Mouse (Mus musculus): Measurements from ENCODE around the gene Myoc.

DNA sequence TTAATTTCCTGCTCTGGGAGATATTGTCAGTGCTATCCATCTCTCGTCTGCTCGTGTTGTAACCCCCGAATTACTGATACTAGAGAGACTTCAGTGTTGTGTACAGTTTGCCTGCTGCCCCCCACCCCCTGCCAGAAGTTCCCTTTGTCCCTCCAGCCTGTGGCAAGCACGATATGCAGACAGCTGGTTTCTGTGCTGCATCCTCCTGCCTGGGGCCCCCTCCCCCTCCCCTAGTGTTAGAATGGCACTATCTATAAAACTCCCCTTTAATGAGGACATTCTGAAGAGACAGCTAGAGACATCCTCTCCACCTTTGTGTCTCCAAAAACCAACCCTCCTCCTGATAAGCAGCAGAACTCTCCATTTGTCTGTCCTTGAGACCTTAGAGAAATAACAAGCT lies 15.1 kb upstream of the Myoc start:
- TF ChIP-seq POLR2A (IDR thresholded peaks at IDR 0.05; ENCODE audit: insufficient read length, low read depth) (no peak), MYOG (IDR thresholded peaks at IDR 0.05; ENCODE audit: control insufficient read depth in 1 of 3, insufficient read depth in 1 of 3, insufficient read length in 2 of 3, low read depth in 2 of 3) (no peak), MYOD1 (IDR thresholded peaks at IDR 0.05; ENCODE audit: control insufficient read depth in 1 of 3, insufficient read length in 2 of 3, low read depth in 2 of 3) (no peak), CEBPB (IDR thresholded peaks at IDR 0.05; ENCODE audit: insufficient read depth, poor library complexity, severe bottlenecking) (no peak), E2F4 (IDR thresholded peaks at IDR 0.05; ENCODE audit: insufficient read depth) (no peak), POLR2AphosphoS2 (IDR thresholded peaks at IDR 0.05; ENCODE audit: insufficient read length, low read depth) (no peak), REST (IDR thresholded peaks at IDR 0.05; ENCODE audit: insufficient read depth, insufficient read length) (no peak), TCF12 (IDR thresholded peaks at IDR 0.05; ENCODE audit: insufficient read depth, poor library complexity, severe bottlenecking) (no peak), SRF (IDR thresholded peaks at IDR 0.05; ENCODE audit: control insufficient read depth, insufficient read length, low read depth) (no peak), MAX (IDR thresholded peaks at IDR 0.05; ENCODE audit: low read depth) (no peak), USF1 (IDR thresholded peaks at IDR 0.05; ENCODE audit: low read depth) (no peak), TCF3 (IDR thresholded peaks at IDR 0.05; ENCODE audit: insufficient read length, low read depth) (no peak)
